Mouse (Mus musculus) liver, embryonic 14.5 days (tissue): ENCODE measurements around the gene Acot7. TPM values are rescaled to one million over a fixed set of nuclear protein-coding genes. Genes with fewer than 3 reads are reported as not detected.

Source experiments
- ATAC-seq: fragments of 200-750 bp; cut with Nextera tagmentation; 2 replicates; pipeline ENCODE4 v1.8.0; 2017; ENCODE audit warnings: moderate number of reproducible peaks, mild to moderate bottlenecking, moderate library complexity; ENCODE audit not compliant: insufficient read depth
- DNase-seq, 3 experiments: peaks; one replicate each; pipeline ENCODE4 v3.0.0-alpha.2; 2012 to 2013; ENCODE audit warnings: low read depth in 3 of 3, low spot score in 3 of 3
- H3K27ac ChIP-seq: fragments of 300-500 bp; sonication (generic); 2 replicates; pipeline ENCODE4 v1.5.1; 2014; ENCODE audit warnings: moderate library complexity, mild to moderate bottlenecking, control low read depth, inconsistent platforms
- H3K27me3 ChIP-seq: fragments of 300-500 bp; sonication (generic); 2 replicates; pipeline ENCODE4 v1.6.1; 2014; ENCODE audit warnings: mild to moderate bottlenecking, low read length, moderate library complexity; ENCODE audit not compliant: control insufficient read depth, insufficient read depth
- H3K36me3 ChIP-seq: fragments of 300-500 bp; sonication (generic); replicated peaks from 2 replicates; pipeline ENCODE4 v1.6.1; 2014; ENCODE audit warnings: low read depth; ENCODE audit not compliant: control insufficient read depth, insufficient read depth
- H3K4me1 ChIP-seq, 2 experiments: fragments of 200-500 bp in 1 of 2; fragments of 300-500 bp in 1 of 2; sonication (generic) in 1 of 2; replicated peaks; 2 replicates each; pipeline ENCODE4 v1.6.1; 2012 to 2014; ENCODE audit warnings: antibody characterized with exemption in 1 of 2, inconsistent platforms in 1 of 2, low read length in 1 of 2; ENCODE audit not compliant: control insufficient read depth in 2 of 2, insufficient read depth in 2 of 2
- H3K4me2 ChIP-seq: fragments of 300-500 bp; sonication (generic); 2 replicates; pipeline ENCODE4 v1.6.1; 2014; ENCODE audit warnings: low read depth, mild to moderate bottlenecking, control low read depth, moderate library complexity
- H3K4me3 ChIP-seq, 2 experiments: fragments of 200-500 bp in 1 of 2; fragments of 300-500 bp in 1 of 2; sonication (generic) in 1 of 2; 2 replicates each; pipeline ENCODE4 v1.5.1; 2012 to 2014; ENCODE audit warnings: low read depth in 2 of 2, low read length in 2 of 2, mild to moderate bottlenecking in 2 of 2, control low read depth in 1 of 2, inconsistent platforms in 1 of 2, moderate library complexity in 1 of 2; ENCODE audit not compliant: insufficient read depth in 1 of 2
- H3K9ac ChIP-seq: fragments of 300-500 bp; sonication (generic); replicated peaks from 2 replicates; pipeline ENCODE4 v1.6.1; 2014; ENCODE audit warnings: mild to moderate bottlenecking, control low read depth, moderate library complexity
- H3K9me3 ChIP-seq: fragments of 300-500 bp; sonication (generic); 2 replicates; pipeline ENCODE4 v1.6.1; 2016; ENCODE audit warnings: low read length, mixed read lengths; ENCODE audit not compliant: control insufficient read depth
- CTCF ChIP-seq: IDR thresholded peaks from 2 replicates; pipeline ENCODE4 v1.5.1; 2016; ENCODE audit warnings: antibody characterized with exemption, low read depth, control low read depth
- EP300 ChIP-seq: IDR thresholded peaks from 2 replicates; pipeline ENCODE4 v1.6.1; 2016; ENCODE audit warnings: antibody characterized with exemption, low read depth
- WGBS: fragments of 180-500 bp; shearing (Covaris S2); extraction: QIAGEN DNeasy Blood & Tissue Kit; methylation state at CpG from one replicate; pipeline ENCODE4 v1.1.7; 2014; ENCODE audit not compliant: insufficient replicate concordance; 5-methylcytosine and 5-hydroxymethylcytosine counted together
- polyA plus RNA-seq, 2 experiments: library from polyadenylated mRNA; depleted of rRNA in 1 of 2; stranded (reverse) in 1 of 2; unstranded in 1 of 2; fragments of >200 nt; fragmentation: Nextera tagmentation in 1 of 2; extraction: Ambion mirVana in 1 of 2; gene quantifications; 2 replicates each; pipeline versions ENCODE4 v1.2.1 to v1.2.3; 2012 to 2014

The Acot7 gene
- polyA plus RNA-seq, 2 experiments, result 12.5 to 13.0 TPM

DNA sequence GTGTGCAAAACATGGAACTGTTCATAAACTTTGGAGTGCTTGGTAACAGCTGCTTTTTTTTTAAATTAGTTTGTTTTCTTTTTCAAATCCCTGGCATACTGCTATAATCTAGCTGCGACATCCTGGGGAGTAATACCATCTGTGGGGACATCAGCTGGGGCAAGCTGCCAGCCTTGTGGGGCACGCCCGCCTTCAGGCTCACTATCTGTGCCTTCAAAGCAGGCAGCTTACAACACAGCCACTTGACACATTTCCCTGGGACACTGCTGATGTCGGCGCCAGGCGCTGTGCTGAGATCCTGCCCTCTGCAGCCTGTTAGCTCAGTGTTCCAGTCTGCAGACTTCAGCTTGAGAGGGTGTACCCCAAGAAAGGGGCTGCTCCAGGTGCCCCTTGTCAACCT lies 79.1 kb downstream of the Acot7 start:
- H3K9ac ChIP-seq, result no peak overlapping the region
- no peak overlapping the region; the same call in 1 of the 2 replicates for H3K27ac ChIP-seq
- peak overlapping the region; percentile 8; the same call in 1 of the 2 replicates for H3K4me2 ChIP-seq
- peak in 1 of 3 experiments; percentile 37 for DNase-seq
- H3K27me3 ChIP-seq, result no peaks in the 10 kb centered on the region
- H3K4me3 ChIP-seq, result no peak overlapping the region
- TF ChIP-seq EP300, result peak; percentile 63
- no peak for TF ChIP-seq CTCF
- H3K36me3 ChIP-seq, result no peaks in the 10 kb centered on the region
- H3K9me3 ChIP-seq, result no peaks in the 10 kb centered on the region
- whole genome bisulfite sequencing, result 27% methylated on average over 6 of the region's 6 CpGs
- ATAC-seq, result peak; percentile 83
- H3K4me1 ChIP-seq, result peaks cover 6% of the 10 kb centered on the region in 2 experiments; a peak in 3 of 4 replicates

DNA sequence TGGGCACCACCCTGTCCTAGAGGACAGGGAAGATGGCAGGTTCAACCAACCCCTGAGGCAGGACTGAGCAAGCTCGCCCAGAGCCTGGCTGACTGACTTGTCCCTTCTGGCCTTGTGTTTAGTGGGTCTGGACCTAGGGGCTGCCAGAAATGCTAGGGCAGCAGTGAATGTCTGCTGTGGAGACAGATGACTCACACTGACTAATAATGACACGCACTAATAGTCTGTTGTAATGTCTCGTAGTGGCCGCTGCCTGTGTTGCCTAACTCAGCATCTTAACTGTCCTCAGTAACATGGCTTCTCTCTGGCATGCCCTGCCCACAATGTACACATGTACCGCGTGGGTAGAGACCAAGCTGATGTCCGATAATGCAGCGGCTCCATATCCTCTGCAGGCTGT lies 82.5 kb downstream of the Acot7 start:
- Histone ChIP-seq H3K4me2 (no peak overlapping the region), H3K27ac (no peak overlapping the region), H3K36me3 (no peaks in the 10 kb centered on the region), H3K4me3 (no peak overlapping the region), H3K9me3 (no peaks in the 10 kb centered on the region), H3K9ac (no peak overlapping the region), H3K27me3 (no peaks in the 10 kb centered on the region), H3K4me1 (peaks cover 20 to 24% of the 10 kb centered on the region in 2 experiments)
- ATAC-seq, result no peak
- 81% methylated on average over 8 of the region's 8 CpGs for WGBS
- no peak for TF ChIP-seq CTCF
- no peak for TF ChIP-seq EP300
- no peak for DNase-seq

DNA sequence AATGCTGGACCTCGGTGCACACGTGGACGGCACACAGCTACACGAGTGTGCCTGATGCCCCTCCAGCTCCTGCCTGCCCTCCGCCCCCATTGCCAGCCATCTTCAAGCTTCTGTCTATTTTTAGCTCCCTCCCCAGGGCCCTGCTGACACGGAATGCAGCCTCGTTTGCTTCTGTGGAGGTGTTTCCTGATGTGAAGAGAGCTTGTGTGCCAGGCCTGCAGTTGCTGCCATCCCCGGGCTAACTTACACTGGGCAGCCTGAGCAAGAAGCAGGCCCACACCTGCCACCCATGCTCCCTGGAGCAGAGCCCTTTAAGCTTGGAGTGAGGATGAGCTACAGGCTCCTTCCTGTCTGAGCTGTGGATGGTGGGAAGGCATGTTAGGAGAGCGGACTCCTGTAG lies 84.3 kb downstream of the Acot7 start:
- 62% methylated on average over 9 of the region's 9 CpGs for WGBS
- DNase-seq (no peak), ATAC-seq (no peak)
- no peaks in the 10 kb centered on the region for H3K27me3 ChIP-seq
- H3K9ac ChIP-seq, result no peak overlapping the region
- H3K4me2 ChIP-seq, result no peak overlapping the region
- H3K4me3 ChIP-seq, result no peak overlapping the region
- H3K27ac ChIP-seq, result no peak overlapping the region
- peaks cover 17 to 18% of the 10 kb centered on the region in 2 experiments for H3K4me1 ChIP-seq
- no peaks in the 10 kb centered on the region for H3K9me3 ChIP-seq
- no peaks in the 10 kb centered on the region for H3K36me3 ChIP-seq
- TF ChIP-seq CTCF (no peak), EP300 (no peak)

DNA sequence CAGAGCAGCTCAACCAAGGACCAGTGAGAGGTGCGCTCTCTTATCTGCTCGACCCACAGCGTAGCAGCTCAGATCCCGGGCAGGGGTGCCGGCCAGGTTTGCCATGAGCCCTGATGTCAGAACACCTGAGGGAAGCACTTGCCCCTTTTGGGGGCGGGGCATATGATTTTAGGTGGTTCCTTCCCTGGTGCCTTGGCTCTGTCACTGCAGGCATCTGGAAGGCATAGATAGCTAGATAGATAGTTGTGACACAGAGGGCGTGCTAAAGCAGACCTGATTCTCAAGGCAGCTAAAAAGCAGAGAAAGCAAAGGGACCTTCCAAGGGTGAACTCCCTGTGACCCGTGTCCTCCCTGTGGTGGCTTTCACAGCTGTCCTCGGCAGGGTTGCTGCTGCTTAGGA lies 85.2 kb downstream of the Acot7 start:
- peak overlapping the region; percentile 52 for H3K27ac ChIP-seq
- no peaks in the 10 kb centered on the region for H3K36me3 ChIP-seq
- H3K9ac ChIP-seq, result no peak overlapping the region
- no peak overlapping the region for H3K4me3 ChIP-seq
- 0 out of 2 replicates have a peak, but pooled peaks have one; percentile 22 for TF ChIP-seq EP300
- TF ChIP-seq CTCF, result no peak
- H3K4me2 ChIP-seq, result peak overlapping the region; percentile 51
- 46% methylated on average over 9 of the region's 9 CpGs for WGBS
- H3K27me3 ChIP-seq, result no peaks in the 10 kb centered on the region
- no peaks in the 10 kb centered on the region for H3K9me3 ChIP-seq
- ATAC-seq, result peak; percentile 72
- H3K4me1 ChIP-seq, result peaks cover 14 to 18% of the 10 kb centered on the region in 2 experiments
- peak; percentile 40 to 66 (median 49) for DNase-seq

DNA sequence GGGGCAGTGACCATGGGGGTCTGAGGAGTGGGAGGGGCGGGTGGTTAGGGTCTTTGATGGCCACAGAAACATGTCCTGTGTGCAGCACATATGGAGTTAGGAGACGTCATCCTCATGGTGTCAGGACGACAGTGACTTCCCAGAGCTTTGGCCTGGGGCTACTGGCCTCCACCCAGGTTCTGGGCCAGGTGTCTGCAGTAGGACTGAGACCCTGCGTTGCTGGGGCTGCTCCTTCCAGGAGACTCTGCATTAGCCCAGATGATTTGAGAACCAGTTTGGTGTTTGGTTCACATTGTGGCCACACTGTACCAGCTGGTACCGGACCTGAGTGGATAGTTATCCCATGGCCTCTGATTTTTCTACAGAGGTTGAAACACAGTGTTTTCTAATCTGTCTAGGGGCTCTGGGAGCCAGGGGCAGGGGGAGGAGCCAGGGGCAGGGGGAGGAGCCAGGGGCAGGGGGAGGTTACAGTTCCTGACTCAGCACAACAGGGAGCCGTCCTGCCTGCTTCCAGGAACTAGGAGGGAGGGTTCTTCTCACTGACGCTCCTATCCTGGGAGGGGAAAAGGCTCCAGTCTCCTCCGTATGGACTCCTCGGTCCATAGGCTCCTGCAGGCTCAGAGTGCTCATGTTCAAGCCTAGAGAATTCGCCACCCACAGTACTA lies 85.7 kb downstream of the Acot7 start:
- peak overlapping the region; percentile 52 for H3K27ac ChIP-seq
- ATAC-seq, result peak; percentile 79
- peak; percentile 24 to 66 (median 40) for DNase-seq

More for the DNA sequence above, 85.7 kb downstream of the Acot7 start:
- Histone ChIP-seq H3K27me3 (no peaks in the 10 kb centered on the region), H3K9ac (peak overlapping the region; percentile 33; the same call in 1 of the 2 replicates), H3K36me3 (no peaks in the 10 kb centered on the region), H3K9me3 (no peaks in the 10 kb centered on the region), H3K4me3 (no peak overlapping the region), H3K4me2 (peak overlapping the region; percentile 51), H3K4me1 (peaks cover 14 to 18% of the 10 kb centered on the region in 2 experiments)
- WGBS, result 34% methylated on average over 10 of the region's 10 CpGs
- TF ChIP-seq EP300 (no peak), CTCF (no peak)
